Mouse (Mus musculus): Measurements from ENCODE around the gene Shcbp1l. TPM values are rescaled to one million over a fixed set of nuclear protein-coding genes. Genes with fewer than 3 reads are reported as not detected.

The Shcbp1l gene
- polyA plus RNA-seq, 1 experiment from 2014 or later: 0.21 TPM

DNA sequence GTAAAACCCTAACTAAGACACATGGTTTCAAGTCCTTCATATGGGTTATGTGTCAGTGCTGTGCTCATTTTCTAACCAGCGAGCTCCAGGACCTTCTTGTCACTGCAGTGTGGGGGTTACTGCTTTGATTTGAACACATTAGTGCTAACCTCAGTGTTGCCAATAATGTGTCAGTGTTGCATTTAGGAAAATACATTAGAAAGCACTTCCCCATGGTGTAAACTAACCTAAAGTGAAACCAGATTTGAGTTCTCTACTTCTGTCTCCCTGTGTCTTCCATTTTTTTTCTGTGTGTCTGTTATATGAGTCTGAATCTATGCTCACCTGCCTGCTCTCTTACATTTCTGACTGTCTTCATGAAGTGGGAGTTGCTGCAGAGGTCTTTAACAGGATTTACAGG lies 18.1 kb downstream of the Shcbp1l start:
- Histone ChIP-seq H3K27ac (ENCODE audit: low read length) (no peak overlapping the region), H3K4me1 (ENCODE audit: insufficient read depth, low read length) (no peaks in the 10 kb centered on the region), H3K4me2 (replicated peaks; ENCODE audit: low read depth, low read length) (no peak overlapping the region), H3K9ac (replicated peaks; ENCODE audit: low read length) (no peak overlapping the region), H3K9me3 (ENCODE audit: low read length) (no peaks in the 10 kb centered on the region), H3K27me3 (ENCODE audit: insufficient read depth, low read length) (no peaks in the 10 kb centered on the region), H3K4me3 (ENCODE audit: low read length) (no peak overlapping the region), H3K36me3 (ENCODE audit: insufficient read depth, low read length) (0 out of 2 replicates have a peak, but pooled peaks cover 5% of the 10 kb centered on the region)
- WGBS: 88% methylated on average over 1 of the region's 1 CpGs
- ATAC-seq (ENCODE audit: low FRiP score, low TSS enrichment): no peak

DNA sequence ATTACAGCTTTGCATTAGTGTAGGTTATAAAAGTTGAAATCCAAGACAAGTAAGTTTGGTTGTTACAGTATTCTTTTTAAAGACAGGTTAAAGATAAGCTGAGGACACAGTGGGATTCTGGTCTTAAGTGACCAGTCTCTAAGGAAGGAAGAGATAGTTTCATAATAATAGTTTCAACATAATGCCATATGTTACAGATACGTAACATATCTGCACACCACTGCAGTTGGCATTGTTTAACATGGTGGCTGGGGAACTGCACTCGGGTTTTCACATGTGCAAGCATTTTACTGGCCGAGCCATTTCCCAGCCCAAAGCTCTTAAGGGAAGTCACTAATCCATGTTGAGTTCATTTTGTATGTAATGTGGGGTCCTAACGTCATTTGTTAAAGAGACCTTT lies 18.7 kb downstream of the Shcbp1l start:
- no peak overlapping the region for H3K4me2 ChIP-seq (replicated peaks; ENCODE audit: low read depth, low read length)
- no peaks in the 10 kb centered on the region for H3K27me3 ChIP-seq (ENCODE audit: insufficient read depth, low read length)
- WGBS: 87% methylated on average over 4 of the region's 4 CpGs
- H3K27ac ChIP-seq (ENCODE audit: low read length): no peak overlapping the region
- H3K4me1 ChIP-seq (ENCODE audit: insufficient read depth, low read length): no peaks in the 10 kb centered on the region
- ATAC-seq (ENCODE audit: low FRiP score, low TSS enrichment): no peak
- no peaks in the 10 kb centered on the region for H3K9me3 ChIP-seq (ENCODE audit: low read length)
- no peak overlapping the region for H3K9ac ChIP-seq (replicated peaks; ENCODE audit: low read length)
- H3K4me3 ChIP-seq (ENCODE audit: low read length): no peak overlapping the region
- H3K36me3 ChIP-seq (ENCODE audit: insufficient read depth, low read length): peaks cover 6% of the 10 kb centered on the region; the same call in 1 of the 2 replicates

- H3K9ac ChIP-seq (replicated peaks; ENCODE audit: low read length): no peak overlapping the region
- no peaks in the 10 kb centered on the region for H3K4me1 ChIP-seq (ENCODE audit: insufficient read depth, low read length)
- H3K4me3 ChIP-seq (ENCODE audit: low read length): no peak overlapping the region
- H3K27ac ChIP-seq (ENCODE audit: low read length): no peak overlapping the region
- no peaks in the 10 kb centered on the region for H3K27me3 ChIP-seq (ENCODE audit: insufficient read depth, low read length)
- ATAC-seq (ENCODE audit: low FRiP score, low TSS enrichment): no peak
- H3K4me2 ChIP-seq (replicated peaks; ENCODE audit: low read depth, low read length): no peak overlapping the region
- H3K36me3 ChIP-seq (ENCODE audit: insufficient read depth, low read length): peaks cover 16% of the 10 kb centered on the region; the same call in 1 of the 2 replicates
- no peaks in the 10 kb centered on the region for H3K9me3 ChIP-seq (ENCODE audit: low read length)
- 94% methylated on average over 20 of the region's 20 CpGs for WGBS
Measured at GRCm38 (mm10) chr1:153446120-153446831, 21.3 kb downstream of the Shcbp1l start.

DNA sequence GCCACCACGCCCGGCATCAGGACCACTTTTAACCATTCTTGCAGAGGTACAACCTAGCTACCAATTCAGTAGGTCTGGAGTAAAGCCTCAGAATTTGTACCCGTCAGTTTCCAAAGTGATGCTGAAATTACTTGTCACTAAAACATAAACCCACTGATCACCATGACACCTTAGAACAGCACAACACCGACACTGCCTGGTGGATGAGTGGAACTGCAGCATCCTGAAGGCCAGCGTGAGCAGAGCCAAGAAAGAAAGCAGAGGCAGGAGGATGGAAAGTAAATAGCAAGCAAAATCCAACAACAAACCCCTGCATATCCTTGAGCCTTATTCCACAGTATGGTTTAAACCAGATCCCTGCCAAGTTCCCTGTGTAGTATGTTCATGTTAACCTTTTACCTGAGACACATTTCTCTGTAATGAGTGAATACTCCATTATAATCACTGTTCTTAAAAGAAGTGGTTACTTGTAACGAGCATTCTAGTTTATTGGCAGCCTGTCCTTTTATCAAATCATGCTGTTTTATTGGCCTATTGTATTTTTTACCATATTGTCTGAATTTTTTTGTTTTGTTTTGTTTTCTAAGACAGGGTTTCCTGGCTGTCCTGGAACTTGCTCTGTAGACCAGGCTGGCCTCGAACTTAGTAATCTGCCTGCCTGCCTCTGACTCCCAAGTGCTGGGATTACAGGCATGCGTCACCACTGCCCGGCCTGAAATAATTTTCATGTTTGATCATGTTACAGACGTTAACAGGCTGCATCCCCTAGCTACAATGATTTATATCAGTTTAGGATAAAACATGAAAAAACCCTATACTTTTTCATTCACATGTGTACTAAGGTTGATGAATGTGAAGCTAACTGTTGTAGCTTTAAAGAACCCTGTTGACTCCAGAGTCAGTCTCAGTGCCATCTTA lies 26.5 kb downstream of the Shcbp1l start:
- ATAC-seq (ENCODE audit: low FRiP score, low TSS enrichment): no peak
- Histone ChIP-seq H3K4me1 (ENCODE audit: insufficient read depth, low read length) (no peaks in the 10 kb centered on the region), H3K4me3 (ENCODE audit: low read length) (no peak overlapping the region), H3K27me3 (ENCODE audit: insufficient read depth, low read length) (no peaks in the 10 kb centered on the region), H3K27ac (ENCODE audit: low read length) (no peak overlapping the region), H3K9me3 (ENCODE audit: low read length) (no peaks in the 10 kb centered on the region), H3K9ac (replicated peaks; ENCODE audit: low read length) (no peak overlapping the region), H3K4me2 (replicated peaks; ENCODE audit: low read depth, low read length) (no peak overlapping the region), H3K36me3 (ENCODE audit: insufficient read depth, low read length) (peaks cover 39% of the 10 kb centered on the region)
- 70% methylated on average over 10 of the region's 10 CpGs for WGBS

GRCm38 (mm10) chr1:153453146-153453642 lies 28.2 kb downstream of the Shcbp1l start:
- Histone ChIP-seq H3K9ac (replicated peaks; ENCODE audit: low read length) (no peak overlapping the region), H3K4me1 (ENCODE audit: insufficient read depth, low read length) (no peaks in the 10 kb centered on the region), H3K27ac (ENCODE audit: low read length) (no peak overlapping the region), H3K4me2 (replicated peaks; ENCODE audit: low read depth, low read length) (no peak overlapping the region), H3K36me3 (ENCODE audit: insufficient read depth, low read length) (peaks cover 46% of the 10 kb centered on the region), H3K27me3 (ENCODE audit: insufficient read depth, low read length) (no peaks in the 10 kb centered on the region), H3K4me3 (ENCODE audit: low read length) (no peak overlapping the region), H3K9me3 (ENCODE audit: low read length) (no peaks in the 10 kb centered on the region)
- peak; percentile 43; the same call in 1 of the 2 replicates for ATAC-seq (ENCODE audit: low FRiP score, low TSS enrichment)
- WGBS: 92% methylated on average over 3 of the region's 3 CpGs

DNA sequence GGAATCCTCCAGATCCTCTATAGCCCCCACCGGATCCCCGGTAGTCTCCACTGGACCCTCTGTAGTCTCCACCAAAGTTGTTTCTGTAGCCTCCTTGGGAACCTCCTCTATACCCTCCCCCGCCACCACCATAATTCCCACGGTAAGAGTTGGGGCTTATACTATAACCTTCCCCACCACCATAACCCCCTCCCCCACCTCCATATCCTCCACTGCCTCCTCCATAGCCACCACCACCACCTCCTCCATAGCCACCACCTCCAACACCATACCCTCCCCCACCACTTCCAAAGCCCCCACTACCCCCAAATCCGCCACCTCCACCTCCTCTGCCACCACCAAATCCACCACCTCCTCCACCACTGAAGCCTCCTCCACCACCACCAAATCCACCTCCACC lies 31.2 kb downstream of the Shcbp1l start:
- Histone ChIP-seq H3K9ac (replicated peaks; ENCODE audit: low read length) (no peak overlapping the region), H3K4me3 (ENCODE audit: low read length) (no peak overlapping the region), H3K36me3 (ENCODE audit: insufficient read depth, low read length) (peaks cover 58% of the 10 kb centered on the region), H3K4me2 (replicated peaks; ENCODE audit: low read depth, low read length) (no peak overlapping the region), H3K27me3 (ENCODE audit: insufficient read depth, low read length) (no peaks in the 10 kb centered on the region), H3K9me3 (ENCODE audit: low read length) (no peaks in the 10 kb centered on the region), H3K4me1 (ENCODE audit: insufficient read depth, low read length) (no peaks in the 10 kb centered on the region), H3K27ac (ENCODE audit: low read length) (no peak overlapping the region)
- 0 out of 2 replicates have a peak, but pooled peaks have one; percentile 43 for ATAC-seq (ENCODE audit: low FRiP score, low TSS enrichment)
- WGBS: 90% methylated on average over 5 of the region's 5 CpGs

- H3K4me2 ChIP-seq (replicated peaks; ENCODE audit: low read depth, low read length): no peak overlapping the region
- H3K27me3 ChIP-seq (ENCODE audit: insufficient read depth, low read length): no peaks in the 10 kb centered on the region
- H3K36me3 ChIP-seq (ENCODE audit: insufficient read depth, low read length): peaks cover 57% of the 10 kb centered on the region
- ATAC-seq (ENCODE audit: low FRiP score, low TSS enrichment): no peak
- H3K27ac ChIP-seq (ENCODE audit: low read length): no peak overlapping the region
- H3K9me3 ChIP-seq (ENCODE audit: low read length): no peaks in the 10 kb centered on the region
- WGBS: 73% methylated on average over 1 of the region's 1 CpGs
- no peak overlapping the region for H3K4me3 ChIP-seq (ENCODE audit: low read length)
- no peaks in the 10 kb centered on the region for H3K4me1 ChIP-seq (ENCODE audit: insufficient read depth, low read length)
- H3K9ac ChIP-seq (replicated peaks; ENCODE audit: low read length): no peak overlapping the region
Measured at GRCm38 (mm10) chr1:153461796-153462195, 36.8 kb downstream of the Shcbp1l start.

DNA sequence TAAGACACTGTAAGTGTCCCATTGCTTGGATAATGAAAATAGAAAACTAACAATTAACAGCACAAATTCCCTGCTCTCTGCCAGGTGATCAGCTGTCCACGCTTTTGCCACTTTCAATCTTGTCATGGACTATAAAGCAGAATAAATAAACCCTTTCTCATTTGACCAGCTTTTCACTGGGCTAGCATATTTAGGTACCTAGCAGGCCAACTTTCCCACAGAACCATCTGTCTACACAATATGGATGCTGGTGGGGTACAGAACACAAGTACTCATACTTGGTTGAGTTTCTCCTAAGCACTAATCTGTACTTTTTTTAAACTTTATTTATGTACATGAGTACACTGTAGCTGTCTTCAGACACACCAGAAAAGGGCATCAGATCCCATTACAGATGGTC lies 54.3 kb downstream of the Shcbp1l start:
- no peaks in the 10 kb centered on the region for H3K9me3 ChIP-seq (ENCODE audit: low read length)
- ATAC-seq (ENCODE audit: low FRiP score, low TSS enrichment): no peak
- no peak overlapping the region for H3K27ac ChIP-seq (ENCODE audit: low read length)
- H3K36me3 ChIP-seq (ENCODE audit: insufficient read depth, low read length): peaks cover 58% of the 10 kb centered on the region
- H3K9ac ChIP-seq (replicated peaks; ENCODE audit: low read length): no peak overlapping the region
- no peak overlapping the region for H3K4me2 ChIP-seq (replicated peaks; ENCODE audit: low read depth, low read length)
- WGBS: 58% methylated on average over 1 of the region's 1 CpGs
- H3K27me3 ChIP-seq (ENCODE audit: insufficient read depth, low read length): no peaks in the 10 kb centered on the region
- peaks cover 8% of the 10 kb centered on the region for H3K4me1 ChIP-seq (ENCODE audit: insufficient read depth, low read length)
- H3K4me3 ChIP-seq (ENCODE audit: low read length): no peak overlapping the region

GRCm38 (mm10) chr1:153480386-153481024 lies 55.5 kb downstream of the Shcbp1l start:
- H3K4me1 ChIP-seq (ENCODE audit: insufficient read depth, low read length): peaks cover 20% of the 10 kb centered on the region
- no peaks in the 10 kb centered on the region for H3K27me3 ChIP-seq (ENCODE audit: insufficient read depth, low read length)
- H3K36me3 ChIP-seq (ENCODE audit: insufficient read depth, low read length): peaks cover 49% of the 10 kb centered on the region
- no peak overlapping the region for H3K4me3 ChIP-seq (ENCODE audit: low read length)
- 55% methylated on average over 1 of the region's 1 CpGs for WGBS
- H3K27ac ChIP-seq (ENCODE audit: low read length): no peak overlapping the region
- H3K9me3 ChIP-seq (ENCODE audit: low read length): no peaks in the 10 kb centered on the region
- no peak for ATAC-seq (ENCODE audit: low FRiP score, low TSS enrichment)
- no peak overlapping the region for H3K9ac ChIP-seq (replicated peaks; ENCODE audit: low read length)
- H3K4me2 ChIP-seq (replicated peaks; ENCODE audit: low read depth, low read length): no peak overlapping the region
